Mouse (Mus musculus): ENCODE results near the gene Fcer2a. TPM values are rescaled to one million over a fixed set of nuclear protein-coding genes. Genes with fewer than 3 reads are reported as not detected.

Fcer2a gene
- total RNA-seq (2022) = under 1 TPM; 0.22 to 0.55 (median 0.47) TPM

DNA sequence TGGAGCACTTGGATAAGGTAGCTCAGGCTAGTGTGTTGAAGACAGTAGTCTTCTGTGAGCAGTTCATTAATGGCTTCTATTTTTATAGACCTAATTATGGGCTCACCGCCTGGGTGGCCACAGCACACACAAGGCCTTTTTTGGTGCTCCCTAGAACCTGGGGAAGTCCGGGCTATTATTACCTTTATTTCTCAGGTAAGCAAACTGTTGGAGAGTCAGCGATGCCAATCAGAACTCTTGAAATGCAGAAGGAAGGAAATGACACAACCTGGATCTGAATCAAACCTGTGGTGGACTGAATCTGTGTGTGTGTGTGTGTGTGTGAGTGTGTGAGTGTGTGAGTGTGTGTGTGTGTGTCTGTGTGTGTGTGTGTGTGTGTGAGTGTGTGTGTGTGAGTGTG, at the start of gene Fcer2a:
Gene Fcer2a (minus strand): TSS at position 55 of the 400 bp plus-strand sequence.
- no peak for DNase-seq (ENCODE audit: low spot score)

DNA sequence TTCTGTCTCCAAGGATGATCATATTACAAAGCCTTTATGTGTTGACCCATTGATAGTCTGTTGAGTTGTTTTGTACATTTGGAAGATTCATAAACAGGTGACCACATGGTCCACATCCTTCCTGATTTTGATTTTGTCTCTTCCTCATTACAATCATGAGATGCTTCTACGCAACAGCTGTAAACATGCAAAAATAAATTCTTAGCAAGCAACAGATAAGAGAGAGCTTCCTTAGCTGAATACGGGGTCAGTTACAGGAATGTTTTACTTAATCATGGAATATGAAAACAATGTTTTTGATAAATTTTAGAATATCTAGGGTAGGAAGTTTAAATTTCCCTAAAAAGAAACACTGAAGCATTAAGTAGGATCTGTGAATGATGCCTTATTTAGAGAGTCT, 43.0 kb upstream of the Fcer2a start:
- DNase-seq (ENCODE audit: low spot score) = no peak

DNA sequence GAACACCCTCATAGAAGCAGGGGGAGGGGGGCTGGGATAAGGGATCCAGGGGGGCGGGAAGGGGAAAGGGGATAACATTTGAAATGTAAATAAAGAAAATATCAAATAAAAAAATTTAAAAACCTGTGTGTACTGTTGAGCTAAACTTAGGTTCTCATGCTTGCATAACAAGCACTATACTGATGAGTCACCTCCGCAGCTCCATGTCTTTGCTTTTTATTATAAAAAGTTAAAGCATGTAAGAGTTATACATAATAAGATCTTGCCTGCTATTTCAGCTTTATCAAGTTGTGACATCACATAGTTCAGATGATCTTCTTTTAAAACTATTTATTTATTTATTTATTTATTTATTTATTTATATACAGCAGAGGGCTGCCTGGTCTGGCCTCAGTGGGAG, 41.6 kb upstream of the Fcer2a start:
- DNase-seq (ENCODE audit: low spot score) = no peak

DNA sequence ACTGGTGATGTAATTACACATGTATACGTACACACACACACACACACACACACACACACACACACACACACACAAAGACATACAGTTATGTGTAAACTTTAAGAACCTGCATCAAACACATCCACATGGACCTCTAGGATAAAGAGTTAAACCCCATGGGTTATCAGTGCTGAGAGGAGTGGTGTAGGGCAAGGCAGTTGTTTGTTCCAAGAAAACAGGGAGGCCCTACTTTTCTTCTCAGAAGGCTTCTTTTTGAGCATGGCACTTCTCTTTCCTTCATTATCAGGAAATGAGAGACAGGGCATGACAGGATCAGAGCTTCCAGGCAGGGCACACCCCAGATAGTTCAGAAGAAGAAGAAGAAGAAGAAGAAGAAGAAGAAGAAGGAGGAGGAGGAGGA, 40.1 kb upstream of the Fcer2a start:
- no peak for DNase-seq (ENCODE audit: low spot score)

DNA sequence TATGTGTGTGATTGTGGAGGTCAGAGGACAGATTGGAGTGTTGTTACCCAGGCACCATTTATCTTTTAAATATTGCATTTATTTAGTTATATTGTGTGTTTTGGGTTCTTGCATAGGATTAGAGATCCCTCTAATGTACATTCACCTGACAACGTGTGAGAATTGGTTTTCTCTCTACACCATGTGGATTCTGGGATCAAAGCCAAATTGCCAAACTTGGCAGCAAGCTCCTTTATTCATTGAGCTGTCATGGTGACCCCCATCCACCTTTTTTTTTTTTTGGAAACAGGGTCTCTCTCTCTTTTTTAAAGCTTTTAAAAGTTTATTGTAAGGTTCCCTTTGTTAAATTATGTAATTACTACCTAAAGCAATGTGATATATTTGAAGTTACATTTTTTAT, 27.1 kb upstream of the Fcer2a start:
- DNase-seq (ENCODE audit: low spot score) = no peak

DNA sequence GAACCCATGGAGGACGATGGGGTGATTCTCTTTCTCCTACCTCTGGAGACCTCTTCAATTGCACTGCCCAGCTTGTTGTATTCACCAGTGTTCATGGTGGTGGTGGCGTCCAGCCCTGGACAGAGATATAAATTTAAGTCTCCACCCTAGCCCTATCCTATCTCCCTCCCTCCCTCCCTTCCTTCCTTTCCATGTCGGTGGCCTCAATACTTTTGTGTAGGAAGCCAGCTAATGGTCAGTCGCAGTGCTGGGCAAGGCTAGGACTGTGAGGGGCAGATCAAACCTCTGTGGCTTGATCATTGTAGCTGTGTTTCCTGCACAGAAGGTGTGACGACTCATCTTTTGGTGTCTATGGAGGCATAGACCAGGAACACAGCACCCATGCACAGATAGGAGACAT, 26.6 kb upstream of the Fcer2a start, which contains the start of gene Clec4g:
Gene Clec4g (minus strand): TSS at position 101 of the 400 bp plus-strand sequence.
- DNase-seq (ENCODE audit: low spot score) = no peak

DNA sequence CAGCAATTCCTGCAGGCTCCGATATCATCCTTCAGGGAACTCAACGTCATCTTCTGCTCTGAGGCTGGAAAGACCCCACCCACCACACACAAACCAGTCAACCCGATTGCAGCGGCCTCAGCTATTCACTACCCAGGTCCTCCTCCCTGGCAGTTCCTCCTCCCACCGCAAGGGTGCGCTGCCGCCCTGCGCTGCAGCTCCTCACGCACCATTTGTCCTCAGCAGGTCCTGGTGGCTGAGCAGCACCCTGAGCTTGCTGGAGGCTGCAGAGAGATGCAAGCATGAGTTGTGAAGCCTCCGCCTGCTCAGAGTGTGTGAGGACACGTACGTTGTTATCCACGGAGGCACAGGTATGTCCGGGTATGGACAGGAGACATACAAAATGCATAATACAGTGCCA, 24.6 kb upstream of the Fcer2a start:
- peak; percentile 63 for DNase-seq (ENCODE audit: low spot score)

DNA sequence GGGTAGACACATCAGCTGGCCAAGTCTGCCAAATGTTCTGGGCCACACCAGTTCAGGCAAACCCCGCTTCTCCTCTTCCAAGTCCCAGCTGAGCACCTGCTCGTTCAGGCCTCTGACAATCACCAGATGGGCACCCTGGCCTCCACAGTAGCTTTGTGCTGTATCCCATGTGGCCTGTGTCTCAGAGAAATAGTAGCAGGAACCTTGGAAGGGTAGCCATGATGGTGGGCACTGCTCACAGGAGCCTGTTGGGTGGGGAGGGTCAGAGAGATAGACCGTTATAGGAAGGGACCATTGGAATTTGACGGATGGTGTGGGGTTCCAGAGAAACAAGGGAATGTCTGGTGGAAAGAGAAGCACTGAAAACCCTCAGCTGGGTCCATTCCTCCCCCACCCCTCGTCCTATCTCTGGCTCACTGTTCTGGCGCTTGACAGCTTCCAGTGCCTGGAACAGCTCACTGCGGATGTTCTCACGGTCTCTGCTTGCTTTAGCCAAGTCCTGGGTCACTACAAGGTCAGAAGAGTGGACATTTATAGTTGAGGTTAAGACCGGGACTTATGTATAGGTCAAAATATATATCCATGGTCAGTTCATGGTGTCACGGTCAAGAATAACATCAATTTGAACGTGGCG, 23.5 kb upstream of the Fcer2a start:
- DNase-seq (ENCODE audit: low spot score) = peak; percentile 39

DNA sequence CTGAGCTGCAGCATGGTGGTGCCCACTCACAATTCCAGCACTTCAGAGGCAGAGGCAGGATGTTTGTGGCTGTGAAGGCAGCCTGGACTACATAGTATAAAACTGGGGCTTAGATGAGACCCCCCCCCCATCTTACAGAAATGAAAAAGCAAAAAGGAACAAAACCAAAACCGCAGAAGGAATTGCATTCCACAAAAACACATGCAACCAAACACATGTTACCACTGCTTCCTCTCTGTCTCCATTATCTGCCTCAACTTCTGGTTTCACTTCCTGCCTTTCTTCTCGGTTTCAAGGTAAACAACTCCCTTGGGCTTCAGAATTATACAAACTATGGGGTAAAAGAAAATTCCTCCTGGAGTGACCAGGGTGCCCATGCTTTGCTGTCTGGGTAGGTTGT, 17.7 kb upstream of the Fcer2a start:
- DNase-seq (ENCODE audit: low spot score) = peak; percentile 42

DNA sequence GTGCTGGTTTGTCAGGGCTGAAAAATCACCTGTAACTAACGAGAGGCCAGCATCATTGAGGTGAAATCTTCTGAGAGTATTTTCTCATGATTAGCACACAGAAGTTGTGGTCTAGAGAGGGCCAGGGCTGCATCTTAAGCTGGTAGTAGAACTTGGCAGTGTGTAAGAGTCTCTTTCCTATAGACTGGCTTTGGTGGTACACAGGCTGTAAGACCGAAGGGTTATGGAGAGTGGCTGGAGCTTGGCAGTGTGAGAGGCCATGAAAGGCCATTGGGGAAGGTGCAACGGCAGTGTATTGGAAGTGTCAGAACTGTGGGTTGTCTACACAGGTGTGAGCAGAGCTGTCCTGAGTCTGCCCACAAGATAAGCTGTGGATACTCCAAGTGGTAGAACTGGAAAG, 16.3 kb upstream of the Fcer2a start:
- no peak for DNase-seq (ENCODE audit: low spot score)

DNA sequence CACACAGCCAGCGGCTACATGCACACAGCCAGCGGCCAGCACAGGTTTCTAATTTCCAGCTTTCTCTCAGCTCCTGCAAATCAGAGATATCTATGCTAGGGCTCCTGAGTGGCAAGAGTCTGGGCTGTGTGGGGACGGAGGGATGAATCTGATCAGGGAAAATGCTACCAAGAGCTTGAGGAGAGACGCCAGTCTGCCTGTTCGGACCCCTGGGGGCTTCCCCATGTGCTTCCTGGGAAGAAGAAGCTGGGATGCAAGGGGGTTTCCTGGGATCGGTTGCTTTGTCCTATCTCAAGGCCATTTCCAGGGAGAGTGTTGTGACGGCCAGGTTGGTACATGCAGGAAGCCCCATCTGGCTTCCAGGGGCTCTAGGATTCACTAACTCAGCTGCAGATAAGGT, 13.6 kb upstream of the Fcer2a start:
- DNase-seq (ENCODE audit: low spot score) = no peak

DNA sequence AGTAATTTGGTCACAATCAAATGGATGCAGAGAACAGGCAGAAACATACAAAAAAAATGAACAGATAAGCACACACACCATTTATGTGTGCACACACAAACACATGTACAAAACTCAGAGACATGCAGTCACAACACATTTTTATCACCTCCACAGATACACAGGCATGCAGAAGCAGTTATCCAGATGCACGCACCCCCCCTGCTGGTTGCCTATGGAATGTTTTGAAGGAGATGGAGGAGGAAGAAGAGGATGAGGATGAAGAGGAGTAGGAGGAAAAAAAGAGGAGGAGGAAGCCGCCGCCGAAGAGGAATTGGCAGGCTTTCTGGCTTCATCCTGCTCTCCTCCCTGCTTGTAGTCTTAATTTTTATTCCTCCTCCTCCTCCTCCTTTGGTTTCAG, 11.7 kb upstream of the Fcer2a start:
- DNase-seq (ENCODE audit: low spot score) = no peak

DNA sequence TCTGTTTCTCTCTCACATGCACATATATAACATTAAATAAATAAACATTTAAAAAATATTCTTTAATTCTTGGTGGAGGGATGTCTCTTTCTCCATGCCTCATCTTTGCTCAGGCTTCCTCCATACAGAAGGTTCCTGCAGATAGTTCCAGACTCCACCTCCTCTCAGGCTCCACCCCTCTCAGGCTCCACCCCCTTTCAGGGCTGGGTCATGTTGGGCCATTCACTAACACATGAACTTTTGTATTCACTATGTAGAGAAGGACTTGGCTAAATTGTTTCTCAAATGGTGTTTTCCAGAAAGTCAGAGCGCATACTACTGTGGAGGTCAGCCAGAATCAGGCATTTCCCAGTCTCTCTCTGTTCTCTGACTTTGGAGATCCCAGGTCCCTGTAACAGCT, 7.5 kb upstream of the Fcer2a start:
- no peak for DNase-seq (ENCODE audit: low spot score)

DNA sequence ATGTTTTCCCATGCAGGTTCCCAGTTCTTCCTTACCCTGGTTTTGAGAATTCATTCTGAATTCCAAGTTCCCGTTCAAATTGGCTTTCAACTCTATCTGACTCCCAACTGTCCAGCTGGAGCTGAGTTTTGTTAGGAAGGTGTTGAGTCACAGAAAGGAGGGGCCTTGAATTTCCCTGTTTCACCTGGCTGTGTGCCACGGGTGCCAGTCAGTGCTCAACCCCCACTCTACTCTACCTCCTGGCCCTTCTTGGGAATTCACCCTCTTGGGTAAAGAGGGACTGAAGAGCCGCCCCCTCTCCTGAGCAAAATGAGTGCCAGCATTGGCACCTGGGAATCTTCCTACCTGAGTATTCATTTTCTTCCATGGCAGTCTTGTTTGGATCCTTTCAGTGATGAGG, 3.2 kb downstream of the Fcer2a start:
- DNase-seq (ENCODE audit: low spot score) = no peak

DNA sequence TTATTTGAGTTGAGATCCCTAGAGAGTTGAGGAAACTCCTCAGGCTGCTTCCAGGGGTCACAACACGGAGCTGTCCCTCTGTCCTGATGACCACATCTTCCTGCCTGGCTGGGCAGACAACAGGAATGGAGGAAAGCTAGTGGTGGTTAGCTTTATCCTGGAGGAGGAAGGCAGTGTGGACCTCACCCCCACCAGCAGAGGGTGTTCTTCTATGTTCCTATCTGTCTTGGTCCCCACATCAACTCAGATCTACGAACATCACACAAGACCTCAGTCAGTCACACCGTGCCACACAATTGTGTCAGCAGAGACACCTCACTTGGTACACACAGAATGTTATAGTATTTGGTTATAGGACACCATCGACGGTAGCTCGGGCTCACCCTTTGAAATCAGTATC, 6.4 kb downstream of the Fcer2a start:
- DNase-seq (ENCODE audit: low spot score) = no peak

DNA sequence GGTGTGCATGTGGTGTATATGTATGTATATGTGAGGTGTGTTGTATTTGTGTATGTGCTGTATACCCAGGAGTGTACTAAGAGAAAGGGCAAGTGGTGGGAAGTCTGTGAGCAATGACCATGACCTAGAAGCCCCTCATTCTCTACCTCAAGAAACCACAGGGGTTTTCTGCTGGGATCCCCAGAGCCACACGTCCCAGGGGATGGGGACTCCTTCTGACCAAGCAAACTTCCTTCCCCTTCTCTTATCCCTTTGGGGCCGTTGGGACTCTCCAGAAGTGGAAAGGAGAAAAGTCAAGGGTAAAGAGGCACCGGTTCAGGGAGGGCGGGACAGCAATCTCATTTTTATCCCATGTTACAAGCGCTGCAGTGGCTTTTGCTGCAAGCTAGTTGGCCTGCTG, 8.6 kb downstream of the Fcer2a start:
- no peak for DNase-seq (ENCODE audit: low spot score)

DNA sequence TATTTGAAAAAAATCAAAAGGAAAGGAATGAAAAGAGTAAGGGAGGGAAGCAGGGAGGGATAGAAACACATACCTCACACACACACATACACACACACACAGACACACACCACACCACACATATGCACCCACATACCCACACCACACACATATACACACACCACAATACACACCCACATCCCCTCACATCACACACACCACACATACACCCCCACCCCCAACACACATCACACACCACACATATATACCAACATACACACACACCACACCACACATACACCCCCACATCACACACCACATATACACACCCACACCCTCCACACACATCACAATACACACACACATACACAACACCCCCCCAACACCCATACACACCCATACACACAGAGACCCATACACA, 9.4 kb downstream of the Fcer2a start:
- DNase-seq (ENCODE audit: low spot score) = no peak

DNA sequence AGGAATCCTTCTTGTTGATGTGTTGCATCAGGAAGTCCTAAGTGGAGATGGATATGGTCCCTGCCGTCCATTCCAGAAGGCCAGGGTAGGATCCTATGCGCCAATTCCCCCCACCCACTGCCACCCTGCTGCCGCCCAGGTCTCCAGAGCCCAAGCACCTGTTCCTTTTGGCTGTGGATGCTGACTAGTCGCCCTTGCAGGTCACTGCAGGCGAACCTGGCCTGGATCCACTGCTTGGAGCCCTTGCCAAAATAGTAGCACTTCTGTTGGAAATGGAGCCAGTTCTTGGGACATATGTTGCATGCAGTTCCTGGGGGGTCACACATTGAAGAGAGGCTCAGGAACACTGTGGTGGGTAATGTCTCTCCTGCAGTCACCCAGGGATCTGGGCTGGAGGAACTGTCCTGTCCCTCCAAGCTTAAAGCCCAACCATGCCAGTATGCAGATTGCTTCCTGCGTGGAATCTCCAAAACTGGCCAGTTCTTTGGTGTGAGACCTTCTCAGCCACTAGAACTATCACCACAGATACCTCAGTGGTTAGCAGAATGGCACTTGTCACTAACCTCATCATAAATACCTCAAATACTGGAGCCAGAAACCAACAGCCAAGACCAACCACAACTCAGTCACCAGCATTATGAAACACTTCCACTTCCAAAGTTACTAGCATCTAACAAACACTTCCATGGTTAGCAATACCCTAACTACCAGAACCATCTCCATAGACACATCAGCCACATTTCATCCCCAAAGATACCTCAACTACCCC, 10.4 kb downstream of the Fcer2a start:
- DNase-seq (ENCODE audit: low spot score) = no peak

DNA sequence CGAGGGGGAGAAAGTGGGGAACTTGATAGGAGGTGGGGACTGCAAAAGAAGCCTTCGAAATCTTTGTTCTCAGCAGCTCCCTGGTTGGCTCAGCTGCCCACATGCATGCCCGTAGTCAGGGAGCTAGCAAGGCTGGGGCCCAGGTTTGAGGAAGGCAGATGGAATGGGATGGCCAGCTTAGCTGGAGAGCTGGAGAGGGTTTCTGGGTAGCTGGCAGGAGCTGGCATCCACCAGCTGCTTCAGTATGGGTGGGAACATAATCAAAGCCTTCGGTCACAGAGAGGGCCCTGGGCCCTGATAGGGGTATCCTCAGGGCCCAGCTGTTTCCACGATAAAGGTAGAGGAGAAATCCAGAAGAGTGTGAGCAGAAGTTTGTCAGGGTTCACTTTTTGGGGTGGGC, 11.5 kb downstream of the Fcer2a start:
- no peak for DNase-seq (ENCODE audit: low spot score)

DNA sequence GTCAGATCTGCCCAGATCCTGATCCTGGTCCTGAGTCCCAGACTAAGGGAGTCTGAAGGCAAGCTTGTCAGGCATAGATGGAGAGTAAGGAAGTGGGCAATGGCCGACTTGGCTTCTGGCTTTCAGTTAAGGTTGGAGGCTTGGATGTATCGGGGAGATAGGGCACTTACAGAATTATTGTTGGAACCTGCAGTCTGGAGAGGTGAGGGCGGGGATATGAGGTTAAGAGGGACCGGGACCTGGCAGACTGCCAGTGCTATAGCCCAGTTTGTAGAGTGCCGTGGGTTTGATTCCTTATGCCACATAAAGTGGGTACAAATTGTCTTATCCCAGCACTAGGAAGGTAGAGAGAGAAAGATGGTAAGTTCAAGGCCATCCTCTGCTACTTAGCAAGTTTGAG, 14.3 kb downstream of the Fcer2a start:
- DNase-seq (ENCODE audit: low spot score) = no peak

DNA sequence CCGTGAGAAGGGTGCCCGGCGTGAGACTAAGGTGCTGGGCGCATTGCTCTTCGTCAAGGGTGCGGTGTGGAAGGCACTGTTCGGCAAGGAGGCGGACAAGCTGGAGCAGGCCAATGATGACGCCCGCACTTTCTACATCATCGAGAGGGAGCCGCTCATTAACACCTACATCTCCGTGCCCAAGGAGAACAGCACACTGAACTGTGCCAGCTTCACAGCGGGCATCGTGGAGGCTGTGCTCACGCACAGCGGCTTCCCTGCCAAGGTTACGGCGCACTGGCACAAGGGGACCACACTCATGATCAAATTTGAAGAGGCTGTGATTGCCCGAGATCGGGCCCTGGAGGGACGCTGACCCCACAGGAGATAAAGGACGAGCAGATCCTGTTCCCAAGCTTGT, 14.7 kb downstream of the Fcer2a start:
- no peak for DNase-seq (ENCODE audit: low spot score)

DNA sequence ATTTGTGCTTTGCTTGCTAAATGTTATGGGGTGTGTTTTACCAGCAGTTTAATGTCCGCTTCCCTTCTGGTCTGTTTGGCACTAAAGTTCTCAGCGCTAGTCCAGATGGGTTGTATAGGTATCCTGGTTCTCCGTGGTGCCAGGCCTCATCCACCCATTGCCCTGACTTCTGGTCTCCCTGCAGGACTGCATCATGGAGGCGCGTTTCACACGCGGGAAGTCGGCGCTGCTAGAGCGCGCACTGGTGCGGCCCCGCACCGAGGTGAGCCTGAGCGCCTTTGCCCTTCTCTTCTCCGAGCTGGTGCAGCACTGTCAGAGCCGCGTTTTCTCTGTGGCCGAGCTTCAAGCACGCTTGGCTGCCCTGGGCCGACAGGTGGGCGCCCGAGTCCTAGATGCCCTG, 15.1 kb downstream of the Fcer2a start:
- no peak for DNase-seq (ENCODE audit: low spot score)

DNA sequence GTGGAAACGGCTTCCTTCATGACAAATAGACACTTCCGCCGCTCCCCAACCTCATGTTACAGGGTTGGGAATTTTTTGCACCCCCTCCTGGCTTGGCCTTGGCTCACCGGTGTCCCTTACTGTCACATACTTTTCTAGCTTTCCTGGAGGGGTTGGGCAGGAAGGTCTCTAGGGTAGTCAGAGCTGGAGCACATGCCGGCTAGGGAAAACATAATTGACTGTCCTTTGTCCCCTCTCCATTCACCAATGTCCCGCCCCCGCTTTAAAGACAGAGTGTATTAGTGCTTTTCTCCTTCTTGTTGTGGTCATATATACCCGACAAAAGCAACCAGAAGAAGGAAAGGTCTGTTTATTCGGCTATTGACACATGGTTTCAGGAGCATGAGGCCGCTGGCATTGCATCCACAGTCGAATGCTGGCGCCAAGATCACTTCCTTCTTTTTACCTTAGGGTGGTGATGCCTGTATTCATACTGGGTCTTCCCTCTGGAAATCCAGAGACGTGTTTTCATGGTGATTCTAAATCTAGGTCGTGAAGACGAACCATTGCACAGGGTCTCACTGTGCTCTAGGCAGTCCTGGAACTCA, 16.9 kb downstream of the Fcer2a start:
- DNase-seq (ENCODE audit: low spot score) = peak; percentile 29

All from heart, adult 8-10 months (tissue).